Mouse (Mus musculus): ENCODE data around the gene Rtf2. TPM values are rescaled to one million over a fixed set of nuclear protein-coding genes. Genes with fewer than 3 reads are reported as not detected.

Rtf2 gene
- total and polyA plus RNA-seq, 3 experiments: 26.2 to 135 (median 58.2) TPM

- TF ChIP-seq POLR2AphosphoS5 (IDR thresholded peaks at IDR 0.05; ENCODE audit: insufficient replicate concordance, low read depth, low read length): no peak
- TF ChIP-seq GATA1 (IDR thresholded peaks at IDR 0.05; ENCODE audit: borderline replicate concordance, low read length): no peak
- no peak for TF ChIP-seq TAL1 (conservative IDR thresholded peaks at IDR 0.05; ENCODE audit: low read depth, low read length)
- TF ChIP-seq GATA2 (IDR thresholded peaks at IDR 0.05; ENCODE audit: borderline replicate concordance, low read depth, low read length): no peak
- no peak for TF ChIP-seq CTCF (IDR thresholded peaks at IDR 0.05; ENCODE audit: low read depth, low read length)
- no peak for ATAC-seq (ENCODE audit: extremely low read depth, insufficient number of reproducible peaks, low FRiP score, poor library complexity, severe bottlenecking)
- Histone ChIP-seq H3K27me3 (ENCODE audit: insufficient read depth, low read length) (peaks cover 2% of the 10 kb centered on the region; the same call in 1 of the 2 replicates), H3K4me1 (ENCODE audit: insufficient read depth, low read depth, low read length) (peaks cover under 1% of the 10 kb centered on the region; the same call in 1 of the 2 replicates), H3K4me3 (ENCODE audit: low read depth, low read length) (no peak overlapping the region), H3K36me3 (replicated peaks) (no peaks in the 10 kb centered on the region), H3K9me3 (replicated peaks) (no peaks in the 10 kb centered on the region)
- no peak for DNase-seq (ENCODE audit: low spot score)
Observed at GRCm38 (mm10) chr2:172481654-172482385, 41.5 kb downstream of the Rtf2 start.

- no peaks in the 10 kb centered on the region for H3K36me3 ChIP-seq (replicated peaks)
- H3K27me3 ChIP-seq (ENCODE audit: insufficient read depth, low read length): peaks cover 2% of the 10 kb centered on the region; the same call in 1 of the 2 replicates
- TF ChIP-seq TAL1 (conservative IDR thresholded peaks at IDR 0.05; ENCODE audit: low read depth, low read length) (no peak), POLR2AphosphoS5 (IDR thresholded peaks at IDR 0.05; ENCODE audit: insufficient replicate concordance, low read depth, low read length) (no peak), GATA1 (IDR thresholded peaks at IDR 0.05; ENCODE audit: borderline replicate concordance, low read length) (no peak), GATA2 (IDR thresholded peaks at IDR 0.05; ENCODE audit: borderline replicate concordance, low read depth, low read length) (no peak), CTCF (IDR thresholded peaks at IDR 0.05; ENCODE audit: low read depth, low read length) (no peak)
- H3K9me3 ChIP-seq (replicated peaks): 0 out of 2 replicates have a peak, but pooled peaks cover 2% of the 10 kb centered on the region
- no peaks in the 10 kb centered on the region for H3K4me1 ChIP-seq (ENCODE audit: insufficient read depth, low read depth, low read length)
- no peak for DNase-seq (ENCODE audit: low spot score)
- H3K4me3 ChIP-seq (ENCODE audit: low read depth, low read length): no peak overlapping the region
- no peak for ATAC-seq (ENCODE audit: extremely low read depth, insufficient number of reproducible peaks, low FRiP score, poor library complexity, severe bottlenecking)
Observed at GRCm38 (mm10) chr2:172483766-172484413, 43.5 kb downstream of the Rtf2 start.

GRCm38 (mm10) chr2:172484696-172485370 lies 44.5 kb downstream of the Rtf2 start:
- TF ChIP-seq CTCF (IDR thresholded peaks at IDR 0.05; ENCODE audit: low read depth, low read length) (no peak), GATA1 (IDR thresholded peaks at IDR 0.05; ENCODE audit: borderline replicate concordance, low read length) (no peak), POLR2AphosphoS5 (IDR thresholded peaks at IDR 0.05; ENCODE audit: insufficient replicate concordance, low read depth, low read length) (no peak), GATA2 (IDR thresholded peaks at IDR 0.05; ENCODE audit: borderline replicate concordance, low read depth, low read length) (no peak), TAL1 (conservative IDR thresholded peaks at IDR 0.05; ENCODE audit: low read depth, low read length) (no peak)
- ATAC-seq (ENCODE audit: extremely low read depth, insufficient number of reproducible peaks, low FRiP score, poor library complexity, severe bottlenecking) (no peak), DNase-seq (ENCODE audit: low spot score) (no peak)
- no peak overlapping the region for H3K4me3 ChIP-seq (ENCODE audit: low read depth, low read length)
- H3K9me3 ChIP-seq (replicated peaks): 0 out of 2 replicates have a peak, but pooled peaks cover 2% of the 10 kb centered on the region
- H3K4me1 ChIP-seq (ENCODE audit: insufficient read depth, low read depth, low read length): no peaks in the 10 kb centered on the region
- H3K27me3 ChIP-seq (ENCODE audit: insufficient read depth, low read length): peaks cover 2% of the 10 kb centered on the region; the same call in 1 of the 2 replicates
- no peaks in the 10 kb centered on the region for H3K36me3 ChIP-seq (replicated peaks)

- TF ChIP-seq GATA2 (IDR thresholded peaks at IDR 0.05; ENCODE audit: borderline replicate concordance, low read depth, low read length): no peak
- no peak for TF ChIP-seq CTCF (IDR thresholded peaks at IDR 0.05; ENCODE audit: low read depth, low read length)
- no peak for TF ChIP-seq GATA1 (IDR thresholded peaks at IDR 0.05; ENCODE audit: borderline replicate concordance, low read length)
- TF ChIP-seq TAL1 (conservative IDR thresholded peaks at IDR 0.05; ENCODE audit: low read depth, low read length): no peak
- no peak overlapping the region for H3K4me3 ChIP-seq (ENCODE audit: low read depth, low read length)
Observed at GRCm38 (mm10) chr2:172496736-172497345, 56.5 kb downstream of the Rtf2 start.

GRCm38 (mm10) chr2:172498823-172499222 lies 58.5 kb downstream of the Rtf2 start:
- TF ChIP-seq TAL1 (conservative IDR thresholded peaks at IDR 0.05; ENCODE audit: low read depth, low read length) (no peak), GATA2 (IDR thresholded peaks at IDR 0.05; ENCODE audit: borderline replicate concordance, low read depth, low read length) (no peak), POLR2AphosphoS5 (IDR thresholded peaks at IDR 0.05; ENCODE audit: insufficient replicate concordance, low read depth, low read length) (no peak), GATA1 (IDR thresholded peaks at IDR 0.05; ENCODE audit: borderline replicate concordance, low read length) (no peak), CTCF (IDR thresholded peaks at IDR 0.05; ENCODE audit: low read depth, low read length) (no peak)
- no peak for ATAC-seq (ENCODE audit: extremely low read depth, insufficient number of reproducible peaks, low FRiP score, poor library complexity, severe bottlenecking)
- Histone ChIP-seq H3K4me1 (ENCODE audit: insufficient read depth, low read depth, low read length) (peaks cover 2% of the 10 kb centered on the region; the same call in 1 of the 2 replicates), H3K36me3 (replicated peaks) (no peaks in the 10 kb centered on the region), H3K9me3 (replicated peaks) (peaks cover 6% of the 10 kb centered on the region; the same call in 1 of the 2 replicates), H3K4me3 (ENCODE audit: low read depth, low read length) (no peak overlapping the region), H3K27me3 (ENCODE audit: insufficient read depth, low read length) (no peaks in the 10 kb centered on the region)
- no peak for DNase-seq (ENCODE audit: low spot score)

More at GRCm38 (mm10) chr2:172496736-172497345, 56.5 kb downstream of the Rtf2 start:
- peaks cover 3% of the 10 kb centered on the region; the same call in 1 of the 2 replicates for H3K9me3 ChIP-seq (replicated peaks)
- DNase-seq (ENCODE audit: low spot score) (no peak), ATAC-seq (ENCODE audit: extremely low read depth, insufficient number of reproducible peaks, low FRiP score, poor library complexity, severe bottlenecking) (no peak)
- H3K36me3 ChIP-seq (replicated peaks): no peaks in the 10 kb centered on the region
- H3K27me3 ChIP-seq (ENCODE audit: insufficient read depth, low read length): no peaks in the 10 kb centered on the region
- peaks cover 2% of the 10 kb centered on the region; the same call in 1 of the 2 replicates for H3K4me1 ChIP-seq (ENCODE audit: insufficient read depth, low read depth, low read length)
